Mouse (Mus musculus) heart, adult 11 months (tissue): Measurements from ENCODE around the gene Smpd4.
"Not testable (repeated sequence)": the region's sequence is repeated elsewhere in the genome, so short reads cannot be mapped to it uniquely, and the experiment has no call there.

Source experiments
- DNase-seq: peaks from one replicate; pipeline ENCODE4 v3.0.0; 2022

The Smpd4 gene

GRCm38 (mm10) chr16:17619198-17620105 lies at the start of gene Smpd4:
Gene Smpd4 (plus strand): TSS chr16:17619354.
- peak; percentile 98 for DNase-seq

- peak; percentile 91 for DNase-seq
Measured at GRCm38 (mm10) chr16:17575870-17576824, 43.0 kb upstream of the Smpd4 start.

- DNase-seq: no peak
Measured at GRCm38 (mm10) chr16:17576825-17577215, 42.3 kb upstream of the Smpd4 start.

- DNase-seq: no peak
Measured at GRCm38 (mm10) chr16:17583064-17583463, 36.1 kb upstream of the Smpd4 start, which contains the start of gene Slc7a4. Gene Slc7a4 (minus strand): TSS chr16:17583214.

GRCm38 (mm10) chr16:17584555-17584954 lies 34.6 kb upstream of the Smpd4 start:
- no peak for DNase-seq

DNA sequence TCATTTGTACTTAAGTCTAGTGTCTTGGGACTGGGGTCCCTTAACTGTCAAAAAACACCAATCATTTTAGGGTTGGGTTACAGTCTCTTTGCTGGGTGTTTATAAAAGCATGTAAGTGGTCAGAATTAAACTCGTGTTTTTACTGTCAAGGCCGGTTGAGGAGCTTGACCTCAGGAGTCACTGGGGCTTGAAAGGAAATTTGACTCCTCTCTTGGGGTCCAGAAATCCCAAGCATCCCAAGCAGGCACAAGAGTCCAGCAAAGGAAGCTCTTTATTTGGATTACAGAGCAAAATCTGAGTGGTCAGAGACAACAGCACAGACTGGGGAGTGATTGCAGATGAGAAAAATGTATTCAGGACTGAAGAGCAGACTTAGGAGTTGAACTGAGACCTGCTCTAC lies 28.4 kb upstream of the Smpd4 start:
- DNase-seq: no peak

- no peak for DNase-seq
Measured at GRCm38 (mm10) chr16:17600944-17601562, 18.1 kb upstream of the Smpd4 start.

DNA sequence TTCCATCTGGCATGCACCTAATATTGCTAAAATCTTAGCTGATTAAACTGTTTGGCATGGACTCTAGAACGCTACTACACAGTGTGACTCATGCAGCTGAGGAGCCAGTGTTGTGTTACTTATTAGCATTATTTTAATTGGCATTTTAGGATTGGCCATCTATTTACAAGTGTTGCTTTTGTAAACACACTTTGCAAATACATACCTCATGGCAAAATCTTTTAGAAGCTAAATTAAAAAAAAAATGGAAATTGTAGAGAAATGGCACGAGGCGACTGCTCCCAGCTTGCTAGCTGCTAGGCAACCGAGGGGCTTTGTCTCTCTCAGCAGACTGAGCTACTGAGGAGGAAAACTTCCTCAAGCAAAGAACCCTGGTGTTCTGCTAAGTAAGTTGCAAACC lies 14.2 kb upstream of the Smpd4 start:
- DNase-seq: no peak

GRCm38 (mm10) chr16:17605684-17606083 lies 13.5 kb upstream of the Smpd4 start:
- no peak for DNase-seq

DNA sequence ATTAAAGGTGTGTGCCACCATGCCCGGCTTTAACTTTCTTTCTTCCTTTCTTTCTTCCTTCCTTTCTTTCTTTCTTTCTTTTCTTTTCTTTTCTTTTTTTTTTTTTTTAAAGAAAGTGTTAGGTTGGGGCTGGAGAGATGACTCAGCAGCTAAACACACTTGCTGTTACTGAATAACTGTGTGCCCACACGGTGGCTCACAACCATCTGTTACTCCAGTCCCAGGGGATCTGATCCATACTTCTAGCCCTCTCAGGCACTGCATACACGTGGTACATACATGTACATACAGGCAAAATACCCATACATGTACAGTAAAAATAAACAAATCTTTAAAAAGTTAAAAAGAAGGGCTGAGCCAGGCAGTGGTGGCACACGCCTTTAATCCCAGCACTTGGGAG lies 7.8 kb upstream of the Smpd4 start:
- no peak for DNase-seq

DNA sequence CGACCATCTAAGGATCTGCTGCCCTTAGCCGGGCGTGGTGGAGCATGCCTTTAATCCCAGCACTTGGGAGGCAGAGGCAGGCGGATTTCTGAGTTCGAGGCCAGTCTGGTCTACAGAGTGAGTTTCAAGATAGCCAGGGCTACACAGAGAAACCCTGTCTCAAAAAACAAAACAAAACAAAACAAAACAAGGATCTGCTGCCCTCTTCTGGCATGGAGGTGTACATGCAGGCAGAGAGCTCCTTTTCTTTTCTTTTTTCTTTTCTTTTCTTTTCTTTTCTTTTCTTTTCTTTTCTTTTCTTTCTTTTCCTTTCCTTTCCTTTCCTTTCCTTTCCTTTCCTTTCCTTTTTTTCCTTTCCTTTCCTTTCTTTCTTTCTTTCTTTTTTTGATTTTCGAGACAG lies 4.4 kb upstream of the Smpd4 start:
- DNase-seq: not testable (repeated sequence)

- DNase-seq: no peak
Measured at GRCm38 (mm10) chr16:17616212-17616611, 2.9 kb upstream of the Smpd4 start.

GRCm38 (mm10) chr16:17617922-17618565 lies 1.1 kb upstream of the Smpd4 start:
- DNase-seq: peak; percentile 91

GRCm38 (mm10) chr16:17621936-17622335 lies 2.8 kb downstream of the Smpd4 start:
- no peak for DNase-seq

- DNase-seq: no peak
Measured at GRCm38 (mm10) chr16:17625488-17626268, 6.5 kb downstream of the Smpd4 start.

- no peak for DNase-seq
Measured at GRCm38 (mm10) chr16:17626269-17626555, 7.1 kb downstream of the Smpd4 start.

- no peak for DNase-seq
Measured at GRCm38 (mm10) chr16:17632580-17632979, 13.4 kb downstream of the Smpd4 start.

DNA sequence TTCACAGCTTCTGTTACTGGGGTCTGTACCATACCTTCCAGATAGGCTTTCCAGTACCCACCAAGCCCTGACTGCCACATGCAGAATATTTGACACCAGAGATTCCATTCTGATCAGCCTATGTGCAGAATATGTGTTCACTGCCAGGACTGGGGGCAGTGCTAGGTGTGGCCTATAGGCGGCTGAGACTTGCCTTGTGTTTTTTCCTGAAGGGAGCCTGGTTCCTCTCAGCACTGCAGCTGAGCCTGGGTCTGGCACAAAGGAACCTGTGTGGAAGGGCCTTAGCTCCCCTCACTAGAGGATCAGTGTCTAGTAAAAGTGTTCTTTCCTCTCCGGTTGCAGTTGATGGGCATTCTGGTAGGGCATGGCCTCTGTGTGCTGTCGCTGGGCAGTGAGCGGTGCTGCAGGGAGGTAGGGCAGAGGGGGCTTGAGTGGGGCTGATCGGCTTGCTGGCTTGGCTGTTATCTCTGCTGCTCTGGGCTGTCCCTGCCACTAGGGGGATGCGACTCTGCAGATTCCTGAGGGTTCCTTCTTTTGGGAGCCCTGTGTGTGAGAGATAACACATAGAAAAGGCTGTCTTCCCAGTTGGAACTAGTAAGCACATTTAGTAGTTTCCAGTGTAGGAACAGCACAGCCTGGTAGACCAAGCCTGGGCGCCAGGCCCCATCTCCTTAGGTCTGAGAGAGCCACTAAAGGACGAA lies 14.5 kb downstream of the Smpd4 start:
- no peak for DNase-seq

- no peak for DNase-seq
Measured at GRCm38 (mm10) chr16:17636904-17637303, 17.8 kb downstream of the Smpd4 start.

GRCm38 (mm10) chr16:17637610-17638009 lies 18.5 kb downstream of the Smpd4 start:
- DNase-seq: no peak

DNA sequence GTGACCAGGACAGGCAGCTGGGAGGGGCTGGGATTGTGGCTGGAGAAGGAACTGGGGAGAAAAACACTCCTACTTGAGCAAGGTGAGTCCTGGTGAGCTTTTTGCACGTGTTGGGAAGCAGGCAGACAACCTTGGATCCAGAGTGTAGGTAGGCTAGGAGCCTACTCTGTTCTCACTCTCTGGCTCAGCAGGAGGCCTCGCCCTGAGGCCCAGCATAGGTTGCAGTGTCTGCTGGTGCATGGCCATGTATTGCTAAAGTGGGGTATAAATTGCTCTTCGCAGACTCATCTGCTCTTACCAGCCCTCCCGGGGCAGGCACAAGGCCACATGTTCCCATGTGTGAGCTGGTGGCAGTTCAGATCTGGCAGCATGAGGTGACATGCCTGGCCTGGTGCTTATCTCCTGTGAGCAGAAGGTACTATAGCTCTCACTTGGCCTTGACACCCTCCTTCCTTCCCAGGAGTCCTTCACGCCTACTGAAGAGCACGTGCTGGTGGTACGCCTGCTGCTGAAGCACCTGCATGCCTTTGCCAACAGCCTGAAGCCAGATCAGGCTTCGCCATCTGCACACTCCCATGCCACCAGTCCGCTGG lies 19.0 kb downstream of the Smpd4 start:
- DNase-seq: no peak
